Mouse (Mus musculus) left cerebral cortex, adult 18-20 months (tissue): ENCODE measurements at regions not wholly inside any gene's neighbourhood (a gene's known extent, or its start where the extent isn't known, plus 50 kb on each side); places are given as distances from the start of the nearest gene placed in this dataset.

Experiments used
- DNase-seq, 2 experiments: peaks; one replicate each; pipeline ENCODE4 v3.0.0; 2021 to 2022; ENCODE audit warnings: low spot score in 2 of 2, mixed read lengths in 1 of 2

DNA sequence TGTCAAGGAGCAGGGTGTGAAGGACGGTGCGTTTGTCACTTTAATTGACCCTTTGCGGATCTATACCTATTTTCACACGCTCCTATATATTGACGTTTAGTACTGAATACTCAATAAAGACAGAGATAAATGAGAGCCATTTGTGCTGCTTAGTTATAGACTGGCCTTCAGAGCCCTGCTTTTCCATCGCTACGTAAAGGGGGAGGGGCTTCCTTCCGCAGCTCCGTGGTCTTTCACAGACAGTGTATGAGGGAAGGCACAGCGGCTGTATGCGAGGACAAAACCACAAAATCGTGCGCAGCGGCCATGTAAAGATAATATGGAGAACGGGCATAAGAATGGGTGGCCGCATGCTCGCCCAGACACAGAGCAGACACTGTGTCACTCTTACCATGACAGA lies 58.4 kb upstream of the Pced1b start:
- DNase-seq: no peak

GRCm38 (mm10) chr15:97187831-97188230 lies 59.1 kb upstream of the Pced1b start:
- DNase-seq: no peak

DNA sequence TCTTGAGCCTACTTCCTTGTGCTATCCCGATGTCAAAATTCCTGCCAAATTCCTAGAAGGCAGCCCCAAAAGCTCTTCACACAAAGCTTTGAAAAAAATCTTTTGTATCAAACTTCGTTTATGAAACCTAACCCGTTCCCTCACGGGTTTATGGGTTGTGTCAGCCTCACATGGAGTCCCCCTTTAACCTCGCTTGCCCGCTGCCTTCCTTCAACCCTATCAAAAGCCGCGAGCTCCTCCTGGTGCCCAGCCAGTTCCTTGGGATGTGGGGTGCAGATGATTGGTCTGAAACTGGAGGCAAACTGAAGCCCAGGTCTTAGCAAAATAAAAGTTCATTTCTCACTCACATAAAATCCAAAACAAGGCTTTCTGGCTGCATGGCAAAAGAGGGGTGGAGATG lies 60.9 kb upstream of the Pced1b start:
- no peak for DNase-seq

DNA sequence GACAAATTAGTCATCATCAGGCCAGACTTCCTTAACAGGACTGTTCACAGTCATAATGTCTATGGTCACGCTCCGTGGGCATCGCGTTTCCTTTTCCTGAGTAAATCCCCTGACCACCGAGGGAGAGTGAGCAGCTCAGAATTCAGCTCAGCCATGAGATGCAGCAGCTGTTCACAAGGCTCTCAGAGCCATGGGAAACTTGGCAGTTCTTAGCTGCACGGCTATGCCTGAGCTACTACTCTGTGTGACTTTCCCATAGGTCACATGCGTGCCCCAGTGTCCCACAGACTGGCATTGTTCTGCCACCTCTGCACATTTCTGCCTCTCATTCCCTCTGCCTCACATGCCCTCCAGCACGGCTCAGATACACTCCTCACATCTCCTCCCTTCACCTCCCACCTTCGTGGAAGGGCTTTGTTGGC lies 64.3 kb upstream of the Pced1b start:
- no peak for DNase-seq

- DNase-seq: peak in 1 of 2 experiments; percentile 15
These were observed 65.8 kb upstream of the Pced1b start for GRCm38 (mm10) chr15:97180970-97181669.

- no peak for DNase-seq
These were observed 68.6 kb upstream of the Pced1b start for GRCm38 (mm10) chr15:97178286-97178685.

DNA sequence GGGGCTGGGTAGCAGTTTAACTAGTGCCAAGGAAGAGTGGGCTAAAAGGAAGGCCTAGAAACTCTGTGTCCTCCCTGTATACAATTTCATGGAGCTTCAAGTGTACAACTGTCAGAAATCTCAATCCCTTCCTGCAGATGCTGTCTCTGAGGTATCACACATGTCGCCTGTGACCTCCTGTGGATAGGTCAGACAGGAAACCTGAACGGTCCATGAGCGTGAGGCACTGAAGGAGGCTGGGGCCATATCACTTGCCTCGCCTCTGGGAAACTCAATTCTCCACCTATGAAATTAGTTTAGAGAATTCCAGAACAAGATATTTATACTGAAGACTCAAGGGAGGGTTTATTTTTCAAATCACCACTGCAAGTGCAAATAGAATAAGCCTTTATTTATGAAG lies 69.1 kb upstream of the Pced1b start:
- no peak for DNase-seq

DNA sequence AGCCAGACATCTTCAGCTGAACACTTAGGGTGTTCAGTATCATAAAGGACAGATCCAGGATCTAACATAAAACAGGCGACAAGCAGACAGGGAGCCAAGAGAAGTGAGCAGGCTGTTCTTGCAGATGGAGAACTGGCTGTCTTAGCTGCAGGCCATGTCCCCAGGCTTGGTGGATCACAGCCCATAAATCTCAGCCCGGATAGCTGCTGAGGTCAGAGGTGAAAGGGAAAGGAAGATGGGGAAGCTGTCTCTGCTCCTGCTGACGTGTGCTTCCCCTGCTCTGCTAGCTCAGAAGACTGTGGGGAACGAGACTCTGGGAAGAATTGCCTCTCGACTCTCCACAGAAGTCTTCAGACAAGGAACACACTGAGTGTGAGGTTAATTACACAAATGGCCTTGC lies 71.9 kb upstream of the Pced1b start:
- DNase-seq: no peak

DNA sequence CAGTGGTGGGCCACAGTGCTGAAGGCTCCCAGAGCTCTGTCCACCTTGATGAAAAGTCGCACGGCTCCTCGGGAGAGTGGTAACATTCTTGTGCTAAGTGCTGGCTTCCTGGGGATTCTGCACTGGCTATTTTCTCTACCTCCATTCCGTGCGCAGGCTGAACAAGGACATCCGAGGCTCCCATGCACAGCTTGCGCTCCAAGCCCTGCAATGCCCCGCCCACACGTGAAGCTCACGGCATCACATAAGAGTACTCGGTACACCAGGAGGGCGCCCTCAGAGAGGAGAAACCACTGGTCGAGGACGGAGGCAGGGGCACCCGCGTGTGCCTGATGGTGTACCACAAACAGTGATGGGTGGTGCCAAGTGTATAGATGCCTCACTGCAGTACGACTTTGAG lies 73.7 kb upstream of the Pced1b start:
- DNase-seq: peak in 1 of 2 experiments; percentile 11

DNA sequence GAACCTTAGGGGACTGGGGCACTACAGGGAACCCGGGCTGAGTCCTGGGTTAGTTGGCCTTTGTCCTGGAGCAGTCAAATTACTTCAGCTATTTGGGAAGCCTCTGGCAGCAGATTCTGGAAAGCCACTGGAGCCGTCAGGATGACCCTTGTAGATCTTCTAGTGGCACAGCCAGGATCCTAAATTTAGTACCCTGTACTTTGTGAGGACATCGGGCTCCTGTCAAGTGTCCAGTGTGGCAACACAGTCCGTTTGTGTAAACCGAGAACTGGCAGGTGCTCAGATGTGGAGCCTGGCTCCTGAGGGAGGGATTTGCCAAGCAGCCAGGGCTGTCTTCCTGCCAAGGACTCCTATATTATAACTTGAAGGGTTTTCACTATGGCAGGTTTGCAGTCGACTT lies 76.8 kb upstream of the Pced1b start:
- DNase-seq: no peak

DNA sequence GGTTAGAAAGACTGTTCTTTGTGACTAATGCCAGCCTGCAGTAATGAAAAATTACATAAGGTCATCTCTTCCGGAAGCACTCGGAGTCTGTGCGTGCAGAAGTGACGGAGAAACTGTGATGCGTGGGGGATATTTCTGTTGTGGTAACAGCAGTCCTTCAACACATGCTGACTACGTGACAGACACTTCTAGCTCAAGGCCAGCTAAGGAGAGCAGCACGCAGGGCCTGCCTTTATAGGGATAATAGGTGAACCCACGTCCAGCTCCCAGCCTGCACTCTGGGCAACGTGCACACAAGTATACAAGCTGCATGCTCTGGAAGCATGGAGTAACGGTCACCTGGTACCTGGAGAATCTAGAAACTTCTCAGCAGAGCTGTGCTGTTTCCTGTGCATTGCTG lies 77.5 kb upstream of the Pced1b start:
- DNase-seq: peak in 1 of 2 experiments; percentile 13

DNA sequence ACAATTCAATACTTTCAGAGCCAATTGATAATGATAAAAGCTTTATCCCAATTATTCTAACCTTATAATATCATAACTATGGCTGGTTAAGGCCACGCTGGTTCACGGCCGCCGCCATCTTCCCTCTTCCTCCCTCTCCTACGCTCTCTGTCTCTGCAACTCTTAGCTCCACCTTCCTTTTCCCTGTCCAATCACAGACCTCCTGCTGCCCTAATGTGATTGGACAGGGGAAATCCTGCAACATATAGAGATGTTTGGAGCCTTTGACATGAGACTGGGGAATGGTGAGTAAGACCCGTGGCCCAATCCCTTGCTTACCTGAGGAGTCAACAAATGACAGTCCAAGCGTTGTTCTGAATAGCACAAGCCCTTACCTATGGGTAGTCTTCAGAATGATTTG lies 79.8 kb upstream of the Pced1b start:
- DNase-seq: no peak

DNA sequence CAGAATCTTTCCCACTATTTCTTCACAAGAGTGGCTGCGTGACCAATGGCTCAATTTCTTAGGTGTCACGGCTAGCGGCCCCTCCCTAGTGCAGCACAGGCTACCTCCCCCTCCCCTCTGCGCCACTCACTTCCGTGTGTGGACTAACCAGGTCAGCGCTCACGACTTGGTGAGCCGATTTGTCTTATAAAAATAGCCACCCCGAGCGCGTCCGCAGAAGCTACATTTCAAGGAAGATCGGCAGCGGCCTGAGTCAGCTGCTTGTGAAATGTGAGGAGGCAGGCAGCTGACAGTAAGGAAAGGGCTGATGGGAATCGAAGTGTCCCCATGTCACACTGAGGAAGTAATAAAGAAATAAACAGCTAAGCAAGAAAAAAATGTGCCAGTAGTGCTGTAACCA lies 82.3 kb upstream of the Pced1b start:
- peak in 1 of 2 experiments; percentile 13 for DNase-seq

DNA sequence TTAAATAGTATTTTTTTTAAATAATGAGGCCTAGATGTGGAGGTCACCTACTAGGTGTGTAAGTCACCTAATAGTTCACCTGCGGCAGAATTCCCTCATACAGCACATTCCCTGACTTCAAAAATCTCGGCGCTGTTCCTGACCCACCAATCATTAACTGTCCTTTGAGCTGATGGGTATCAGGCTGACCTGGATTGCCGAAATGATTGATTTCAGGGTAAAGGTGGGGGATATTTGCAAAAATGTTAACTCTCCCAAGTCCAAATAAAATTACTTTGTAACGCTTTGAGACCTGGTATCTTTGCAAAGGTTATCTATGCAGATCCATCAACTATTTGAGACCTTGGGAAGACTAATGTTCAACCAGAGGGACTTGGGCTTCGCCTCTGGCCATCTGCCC lies 82.9 kb upstream of the Pced1b start:
- no peak for DNase-seq

GRCm38 (mm10) chr15:97163090-97163489 lies 83.8 kb upstream of the Pced1b start:
- no peak for DNase-seq

DNA sequence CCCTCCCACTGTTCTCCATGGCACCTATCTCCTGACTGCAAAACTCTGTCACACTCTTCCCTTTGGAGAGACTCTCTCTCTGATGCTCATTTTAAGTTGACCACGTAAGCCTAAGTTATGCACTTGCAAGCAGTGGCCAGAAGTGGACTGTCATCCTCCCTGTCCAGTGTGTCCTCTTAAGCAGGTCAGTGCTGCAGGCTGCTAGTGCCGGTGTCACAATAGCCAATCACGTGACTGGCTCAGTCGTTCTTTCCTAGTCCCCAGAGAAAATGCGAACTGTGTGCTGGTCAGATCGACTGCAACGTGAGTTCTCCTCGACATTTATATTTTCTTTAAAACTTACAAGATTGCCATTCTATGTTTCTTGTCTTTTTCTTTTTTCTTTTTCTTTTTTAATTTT lies 84.6 kb upstream of the Pced1b start:
- DNase-seq: no peak

GRCm38 (mm10) chr15:97161530-97161929 lies 85.4 kb upstream of the Pced1b start:
- DNase-seq: no peak

DNA sequence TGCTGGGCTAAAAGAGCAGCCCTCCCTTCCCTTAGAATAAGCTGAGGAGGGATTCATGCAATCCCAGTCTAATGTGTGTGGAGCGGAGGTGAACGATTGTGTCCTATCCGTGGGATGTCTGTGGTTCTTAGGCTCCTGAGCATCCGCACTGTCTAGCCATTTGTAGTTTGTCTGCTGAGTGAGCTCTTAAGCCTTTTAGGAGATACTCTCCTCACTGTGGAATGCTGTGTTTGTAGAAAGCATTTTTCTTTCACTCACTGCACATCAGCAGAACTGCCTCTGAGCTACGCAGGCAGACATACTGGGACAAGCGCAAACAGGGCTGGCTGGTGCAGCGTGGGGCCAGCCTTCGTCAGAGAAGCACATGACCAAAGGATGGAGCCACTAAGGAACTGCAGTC lies 94.6 kb upstream of the Pced1b start:
- DNase-seq: peak in 1 of 2 experiments; percentile 9

- peak in 1 of 2 experiments; percentile 12 for DNase-seq
These were observed 95.1 kb upstream of the Pced1b start for GRCm38 (mm10) chr15:97151793-97152192.

GRCm38 (mm10) chr15:97150983-97151735 lies 95.4 kb upstream of the Slc38a4 start:
- DNase-seq: no peak

GRCm38 (mm10) chr15:97141958-97142357 lies 86.2 kb upstream of the Slc38a4 start:
- DNase-seq: no peak

- no peak for DNase-seq
These were observed 82.5 kb upstream of the Slc38a4 start for GRCm38 (mm10) chr15:97138265-97138664.

GRCm38 (mm10) chr15:97135291-97135690 lies 79.5 kb upstream of the Slc38a4 start:
- peak; percentile 32 to 63 for DNase-seq
